Mouse (Mus musculus): Measurements from ENCODE around the gene Nptxr.

- no peak for TF ChIP-seq CTCF (IDR thresholded peaks at IDR 0.05)
- TF ChIP-seq EP300 (IDR thresholded peaks at IDR 0.05): no peak
These were observed 42.5 kb upstream of the Nptxr start for GRCm38 (mm10) chr15:79847100-79847499.

Measured in lung, postnatal 0 days (tissue).